Mouse (Mus musculus) intestine, embryonic 15.5 days (tissue): ENCODE measurements at regions not wholly inside any gene's neighbourhood (a gene's known extent, or its start where the extent isn't known, plus 50 kb on each side); places are given as distances from the start of the nearest gene placed in this dataset.

ENCODE experiments used
- ATAC-seq: fragments of 200-750 bp; cut with Nextera tagmentation; 2 replicates; pipeline ENCODE4 v1.8.0; 2017; ENCODE audit warnings: moderate TSS enrichment, moderate library complexity
- H3K27ac ChIP-seq: fragments of 300-500 bp; sonication (generic); 2 replicates; pipeline ENCODE4 v1.5.1; 2015; ENCODE audit warnings: mild to moderate bottlenecking, inconsistent platforms
- H3K27me3 ChIP-seq: fragments of 300-500 bp; sonication (generic); replicated peaks from 2 replicates; pipeline ENCODE4 v1.6.1; 2015; ENCODE audit warnings: inconsistent platforms
- H3K36me3 ChIP-seq: fragments of 300-500 bp; sonication (generic); 2 replicates; pipeline ENCODE4 v1.6.1; 2015; ENCODE audit warnings: inconsistent platforms
- H3K4me1 ChIP-seq: fragments of 300-500 bp; sonication (generic); replicated peaks from 2 replicates; pipeline ENCODE4 v1.6.1; 2015; ENCODE audit warnings: inconsistent platforms
- H3K4me2 ChIP-seq: fragments of 300-500 bp; sonication (generic); replicated peaks from 2 replicates; pipeline ENCODE4 v1.6.1; 2015; ENCODE audit warnings: mild to moderate bottlenecking, inconsistent platforms
- H3K4me3 ChIP-seq: fragments of 300-500 bp; sonication (generic); replicated peaks from 2 replicates; pipeline ENCODE4 v1.5.1; 2015; ENCODE audit warnings: inconsistent platforms
- H3K9ac ChIP-seq: fragments of 300-500 bp; sonication (generic); 2 replicates; pipeline ENCODE4 v1.6.1; 2015; ENCODE audit warnings: inconsistent platforms
- H3K9me3 ChIP-seq: fragments of 300-500 bp; sonication (generic); 2 replicates; pipeline ENCODE4 v1.6.1; 2016; ENCODE audit warnings: inconsistent platforms
- WGBS: fragments of 180-500 bp; shearing (Covaris S2); methylation state at CpG from one replicate; pipeline ENCODE4 v1.1.7; 2015; 5-methylcytosine and 5-hydroxymethylcytosine counted together

- Histone ChIP-seq H3K27ac (no peak overlapping the region), H3K27me3 (no peaks in the 10 kb centered on the region), H3K9me3 (no peaks in the 10 kb centered on the region), H3K4me3 (no peak overlapping the region), H3K9ac (no peak overlapping the region), H3K36me3 (no peaks in the 10 kb centered on the region), H3K4me1 (no peaks in the 10 kb centered on the region), H3K4me2 (no peak overlapping the region)
- ATAC-seq = no peak
These were observed 80.7 kb downstream of the Gm7361 start for GRCm38 (mm10) chr5:26338191-26338590.

DNA sequence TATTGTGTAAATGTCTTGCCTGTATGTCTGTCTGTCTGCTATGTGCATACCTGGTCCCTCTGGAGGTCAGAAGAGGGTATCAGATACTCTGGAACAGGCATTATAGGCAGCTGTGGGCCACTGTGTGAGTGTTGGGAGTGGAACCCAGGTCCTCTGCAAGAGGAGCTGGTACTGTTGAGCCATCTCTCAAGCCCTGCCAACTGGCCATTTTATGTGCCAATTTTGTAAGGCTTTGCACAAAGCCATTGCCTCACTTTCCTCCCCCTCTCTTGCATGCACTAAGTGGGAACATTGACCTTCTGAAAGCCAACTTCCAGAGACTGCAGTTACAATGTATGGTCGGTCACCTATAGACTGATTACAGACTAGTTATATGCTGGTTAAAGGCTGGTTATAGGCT lies 81.8 kb downstream of the Gm7361 start:
- no peaks in the 10 kb centered on the region for H3K36me3 ChIP-seq
- no peaks in the 10 kb centered on the region for H3K27me3 ChIP-seq
- 100% methylated on average over 1 of the region's 1 CpGs for WGBS
- H3K4me2 ChIP-seq = no peak overlapping the region
- no peak for ATAC-seq
- H3K4me3 ChIP-seq = no peak overlapping the region
- no peaks in the 10 kb centered on the region for H3K4me1 ChIP-seq
- H3K27ac ChIP-seq = no peak overlapping the region
- no peaks in the 10 kb centered on the region for H3K9me3 ChIP-seq
- H3K9ac ChIP-seq = no peak overlapping the region

- no peak for ATAC-seq
- 91% methylated on average over 10 of the region's 10 CpGs for WGBS
- H3K9me3 ChIP-seq = no peaks in the 10 kb centered on the region
- no peak overlapping the region for H3K9ac ChIP-seq
- H3K4me1 ChIP-seq = no peaks in the 10 kb centered on the region
- H3K36me3 ChIP-seq = no peaks in the 10 kb centered on the region
- H3K27me3 ChIP-seq = no peaks in the 10 kb centered on the region
- no peak overlapping the region for H3K4me3 ChIP-seq
- H3K27ac ChIP-seq = no peak overlapping the region
- no peak overlapping the region for H3K4me2 ChIP-seq
These were observed 97.7 kb downstream of the Gm7361 start for GRCm38 (mm10) chr5:26355156-26355555.

DNA sequence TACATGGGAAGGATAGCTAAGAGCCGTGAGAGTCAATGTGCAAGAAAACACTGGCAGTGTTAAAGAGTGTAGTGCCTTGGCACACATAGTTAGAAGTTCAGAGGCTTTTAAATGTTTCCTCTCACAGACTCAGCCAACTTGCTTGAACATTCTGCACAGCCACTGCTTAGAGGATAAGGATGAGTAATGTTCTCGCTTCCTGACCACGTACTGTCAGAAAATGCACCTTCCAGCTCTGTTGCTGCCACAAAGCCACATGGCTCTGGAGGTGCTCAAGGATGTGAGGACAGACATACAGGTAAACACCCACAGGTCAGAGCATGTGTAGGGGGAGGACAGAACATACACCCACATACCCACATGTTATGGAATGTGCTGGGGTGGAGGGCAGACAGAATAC lies 101.6 kb downstream of the Gm7361 start:
- H3K27ac ChIP-seq = no peak overlapping the region
- H3K4me1 ChIP-seq = no peaks in the 10 kb centered on the region
- H3K4me2 ChIP-seq = no peak overlapping the region
- no peaks in the 10 kb centered on the region for H3K9me3 ChIP-seq
- no peak overlapping the region for H3K9ac ChIP-seq
- no peak for ATAC-seq
- H3K36me3 ChIP-seq = no peaks in the 10 kb centered on the region
- no peaks in the 10 kb centered on the region for H3K27me3 ChIP-seq
- 83% methylated on average over 3 of the region's 3 CpGs for WGBS
- H3K4me3 ChIP-seq = no peak overlapping the region

DNA sequence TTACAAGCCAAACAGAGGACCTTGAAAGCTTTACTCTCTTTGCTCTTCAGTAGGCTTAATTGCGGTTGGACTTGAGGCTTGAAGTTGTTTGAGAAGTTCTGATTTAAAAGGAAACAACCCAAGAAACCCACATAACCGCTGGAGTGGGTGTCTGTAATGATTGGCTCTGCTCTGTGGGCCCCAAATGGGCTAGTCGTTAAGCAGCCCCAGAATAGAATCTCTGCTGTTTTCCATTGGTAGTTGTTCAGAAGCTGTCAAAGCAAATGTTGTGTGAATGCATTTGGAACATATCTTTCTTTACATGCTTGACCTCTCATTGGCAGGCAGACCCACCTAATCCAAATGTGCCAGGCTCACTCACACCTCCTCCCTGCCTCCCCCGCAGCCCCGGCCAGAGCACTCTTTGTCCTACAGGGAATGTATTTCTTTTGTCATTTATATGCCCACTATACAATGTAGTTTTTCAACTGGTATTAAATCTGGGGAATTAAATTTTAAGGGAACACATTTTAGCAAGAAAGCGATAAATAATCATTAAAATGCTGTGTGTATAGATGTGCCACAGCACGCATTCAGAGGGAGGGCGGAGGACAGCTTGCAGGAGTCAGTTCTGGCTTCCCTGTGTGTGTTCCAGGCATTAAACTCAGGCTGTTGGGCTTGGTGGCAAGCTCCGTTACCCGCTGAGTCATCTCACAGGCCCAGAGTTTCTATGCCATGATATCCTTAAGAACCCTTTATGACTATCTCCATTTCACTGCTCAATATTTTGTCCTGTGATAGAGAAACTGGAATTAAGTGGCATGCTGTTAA lies 116.9 kb downstream of the Gm7361 start:
- H3K4me2 ChIP-seq = no peak overlapping the region
- no peak overlapping the region for H3K9ac ChIP-seq
- no peaks in the 10 kb centered on the region for H3K4me1 ChIP-seq
- no peak overlapping the region for H3K27ac ChIP-seq
- H3K36me3 ChIP-seq = no peaks in the 10 kb centered on the region
- ATAC-seq = no peak
- no peaks in the 10 kb centered on the region for H3K27me3 ChIP-seq
- WGBS = 76% methylated on average over 10 of the region's 10 CpGs
- H3K9me3 ChIP-seq = no peaks in the 10 kb centered on the region
- no peak overlapping the region for H3K4me3 ChIP-seq

GRCm38 (mm10) chr5:26407088-26407672 lies 149.7 kb downstream of the Gm7361 start:
- Histone ChIP-seq H3K4me2 (no peak overlapping the region), H3K9me3 (no peaks in the 10 kb centered on the region), H3K36me3 (no peaks in the 10 kb centered on the region), H3K4me3 (no peak overlapping the region), H3K27ac (no peak overlapping the region), H3K9ac (no peak overlapping the region), H3K27me3 (no peaks in the 10 kb centered on the region), H3K4me1 (no peaks in the 10 kb centered on the region)
- WGBS = 70% methylated on average over 2 of the region's 2 CpGs
- no peak for ATAC-seq

- WGBS = 32% methylated on average over 1 of the region's 1 CpGs
- Histone ChIP-seq H3K9ac (no peak overlapping the region), H3K4me2 (no peak overlapping the region), H3K4me3 (no peak overlapping the region), H3K27me3 (no peaks in the 10 kb centered on the region), H3K27ac (no peak overlapping the region), H3K4me1 (no peaks in the 10 kb centered on the region), H3K9me3 (no peaks in the 10 kb centered on the region), H3K36me3 (no peaks in the 10 kb centered on the region)
- ATAC-seq = no peak
These were observed 155.7 kb downstream of the Gm7361 start for GRCm38 (mm10) chr5:26413185-26413584.

GRCm38 (mm10) chr5:26444331-26445200 lies 187.1 kb downstream of the Gm7361 start:
- Histone ChIP-seq H3K27me3 (no peaks in the 10 kb centered on the region), H3K9ac (no peak overlapping the region), H3K4me3 (no peak overlapping the region), H3K36me3 (no peaks in the 10 kb centered on the region), H3K4me1 (no peaks in the 10 kb centered on the region), H3K27ac (no peak overlapping the region), H3K9me3 (no peaks in the 10 kb centered on the region), H3K4me2 (no peak overlapping the region)
- ATAC-seq = no peak
- 65% methylated on average over 4 of the region's 4 CpGs for WGBS

- no peak overlapping the region for H3K4me3 ChIP-seq
- H3K4me2 ChIP-seq = no peak overlapping the region
- no peaks in the 10 kb centered on the region for H3K36me3 ChIP-seq
- no peak overlapping the region for H3K9ac ChIP-seq
- 69% methylated on average over 1 of the region's 1 CpGs for WGBS
- H3K27me3 ChIP-seq = no peaks in the 10 kb centered on the region
- no peak overlapping the region for H3K27ac ChIP-seq
- no peak for ATAC-seq
- no peaks in the 10 kb centered on the region for H3K9me3 ChIP-seq
- no peaks in the 10 kb centered on the region for H3K4me1 ChIP-seq
These were observed 193.8 kb downstream of the Gm7361 start for GRCm38 (mm10) chr5:26451306-26451705.

GRCm38 (mm10) chr5:26457627-26458026 lies 200.1 kb downstream of the Gm7361 start:
- Histone ChIP-seq H3K4me3 (no peak overlapping the region), H3K36me3 (no peaks in the 10 kb centered on the region), H3K9me3 (no peaks in the 10 kb centered on the region), H3K27me3 (no peaks in the 10 kb centered on the region), H3K4me1 (no peaks in the 10 kb centered on the region), H3K4me2 (no peak overlapping the region), H3K27ac (no peak overlapping the region), H3K9ac (no peak overlapping the region)
- ATAC-seq = peak; percentile 53
- WGBS = 39% methylated on average over 4 of the region's 4 CpGs

DNA sequence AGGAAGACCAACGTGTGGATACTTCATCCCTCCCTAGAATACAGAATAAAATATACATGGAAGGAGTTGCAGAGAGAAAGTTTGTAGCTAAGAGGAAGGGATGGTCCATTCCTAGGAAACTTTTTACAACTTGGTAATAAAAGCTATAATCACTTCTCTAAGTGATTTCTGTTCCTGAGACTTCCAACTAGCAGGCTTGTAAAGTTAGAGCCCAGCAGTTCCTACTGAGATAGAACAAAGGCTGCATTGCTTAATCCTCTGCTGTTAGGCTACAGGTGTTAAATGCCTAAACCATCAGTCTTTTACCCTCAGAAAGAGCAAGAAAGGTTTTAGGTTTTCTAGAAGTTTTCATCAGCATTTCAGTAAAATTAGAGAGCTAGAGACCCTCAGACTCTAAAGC lies 209.2 kb downstream of the Gm7361 start:
- WGBS = 30% methylated on average over 1 of the region's 1 CpGs

DNA sequence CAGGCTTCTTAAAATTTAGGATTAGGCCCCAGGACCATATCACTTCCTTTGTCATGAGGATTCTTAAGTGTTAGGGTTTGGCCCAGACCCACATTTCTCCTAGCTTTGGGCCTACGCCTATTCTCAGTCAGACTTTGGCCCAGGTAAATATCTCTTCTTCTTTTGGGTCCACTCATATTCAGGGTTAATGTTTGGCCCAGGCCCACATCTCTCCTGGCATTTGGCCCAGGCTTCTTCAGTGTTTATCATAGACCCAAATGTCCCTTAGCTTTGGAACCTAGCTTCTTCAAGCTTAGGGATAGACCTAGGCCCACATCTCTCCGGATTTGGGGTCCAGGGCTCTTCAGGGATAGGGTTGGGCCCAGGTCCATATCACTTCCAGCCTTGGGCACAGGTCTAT lies 228.2 kb downstream of the Gm7361 start:
- Histone ChIP-seq H3K4me3 (no peak overlapping the region), H3K9me3 (no peaks in the 10 kb centered on the region), H3K27me3 (no peaks in the 10 kb centered on the region), H3K36me3 (no peaks in the 10 kb centered on the region), H3K4me1 (no peaks in the 10 kb centered on the region), H3K27ac (no peak overlapping the region), H3K9ac (no peak overlapping the region), H3K4me2 (no peak overlapping the region)
- WGBS = 79% methylated on average over 2 of the region's 2 CpGs
- no peak for ATAC-seq

More for the DNA sequence above, 209.2 kb downstream of the Gm7361 start:
- H3K4me1 ChIP-seq = no peaks in the 10 kb centered on the region
- no peak overlapping the region for H3K4me3 ChIP-seq
- no peak overlapping the region for H3K4me2 ChIP-seq
- no peaks in the 10 kb centered on the region for H3K36me3 ChIP-seq
- no peaks in the 10 kb centered on the region for H3K9me3 ChIP-seq
- H3K9ac ChIP-seq = no peak overlapping the region
- no peaks in the 10 kb centered on the region for H3K27me3 ChIP-seq
- H3K27ac ChIP-seq = no peak overlapping the region
- ATAC-seq = peak; percentile 59
